In genomic region chr9:54708085-54708484, GRCm38 (mm10) we compare ENCODE assay signal across 21 mouse cellular contexts. TPM values are rescaled to one million over a fixed set of nuclear protein-coding genes. Genes with fewer than 3 reads are reported as not detected.
"Had no signal": no experiment of that assay in that cellular context is flagged by ENCODE, and none has a peak within 500 bp of the region (broad histone marks: within the 10 kb centered on the region; RNA-seq: fewer than 3 reads in every experiment).

No protein-coding gene starts in this region.

- H3K9me3 ChIP-seq: limb, embryonic 12.5 days; limb, embryonic 15.5 days; midbrain, embryonic 12.5 days; midbrain, embryonic 15.5 days; neural tube, embryonic 12.5 days; neural tube, embryonic 15.5 days had no signal

- H3K4me2 ChIP-seq: limb, embryonic 12.5 days; limb, embryonic 15.5 days; liver, embryonic 11.5 days; lung, embryonic 14.5 days; midbrain, embryonic 12.5 days; midbrain, embryonic 15.5 days; neural tube, embryonic 12.5 days; neural tube, embryonic 15.5 days had no signal

- H3K4me3 ChIP-seq: limb, embryonic 12.5 days; limb, embryonic 15.5 days; midbrain, embryonic 12.5 days; midbrain, embryonic 15.5 days; neural tube, embryonic 12.5 days; neural tube, embryonic 15.5 days had no signal

- H3K27ac ChIP-seq: kidney, postnatal 0 days; limb, embryonic 12.5 days; limb, embryonic 15.5 days; liver, embryonic 14.5 days; macrophage; midbrain, embryonic 12.5 days; midbrain, embryonic 15.5 days; neural tube, embryonic 12.5 days; neural tube, embryonic 15.5 days; stomach, postnatal 0 days had no signal

- H3K4me1 ChIP-seq: limb, embryonic 15.5 days; neural tube, embryonic 12.5 days had no signal

- H3K27me3 ChIP-seq: limb, embryonic 15.5 days; midbrain, embryonic 15.5 days; neural tube, embryonic 12.5 days; neural tube, embryonic 15.5 days had no signal

- H3K9ac ChIP-seq: limb, embryonic 12.5 days; limb, embryonic 15.5 days; liver, embryonic 14.5 days; liver, postnatal 0 days; lung, embryonic 14.5 days; midbrain, embryonic 12.5 days; midbrain, embryonic 15.5 days; neural tube, embryonic 12.5 days; neural tube, embryonic 15.5 days had no signal

- DNase-seq: kidney, postnatal 25 days; liver, postnatal 0 days; lung, embryonic 14.5 days; right cerebral cortex, postnatal 14 days; right cerebral cortex, postnatal 4 days; thymus, adult 2 months; thymus, postnatal 14 days; thymus, postnatal 4 days had no signal

- ATAC-seq: liver, postnatal 0 days; lung, postnatal 0 days; midbrain, embryonic 15.5 days had no signal

RNA-seq across cellular contexts. Expression of gene Acsbg1, which starts 46.4 kb away (rescaled TPM):
- polyA plus RNA-seq: macrophage had no signal

RNA-seq across cellular contexts. Expression of gene Crabp1, which starts 56.5 kb away (rescaled TPM):
- total RNA-seq: megakaryocyte, adult 5-6 weeks had no signal
- polyA plus RNA-seq: liver, postnatal 0 days; macrophage had no signal
